Mouse (Mus musculus): Measurements from ENCODE around the gene Ecm2.

Ecm2 gene

GRCm38 (mm10) chr13:49504510-49504909 is at the start of gene Ecm2:
Gene Ecm2, plus strand, starts transcription at chr13:49504810.
- no peak for DNase-seq (ENCODE audit: low spot score)

DNA sequence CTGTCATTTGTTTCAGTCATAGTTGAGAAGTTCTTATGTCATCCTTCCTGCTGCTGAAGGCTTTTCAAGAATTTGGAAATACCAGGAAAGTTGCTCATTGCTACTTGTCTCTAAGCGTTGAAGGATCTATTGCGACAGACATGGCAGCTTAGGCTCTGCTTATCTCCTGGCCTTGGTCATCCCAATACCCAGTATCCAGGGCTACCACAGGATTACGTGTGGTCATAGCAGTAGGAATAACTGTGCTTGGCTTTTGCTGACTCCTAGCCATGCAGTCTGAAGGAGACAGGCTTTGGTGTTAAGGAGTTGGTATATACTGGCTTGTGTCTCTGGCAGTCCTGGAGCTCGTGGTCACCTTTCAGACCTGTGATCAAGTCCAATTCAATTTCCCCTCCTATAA is 44.3 kb upstream of the Ecm2 start:
- DNase-seq (ENCODE audit: low spot score): no peak

GRCm38 (mm10) chr13:49460692-49461414 is 43.8 kb upstream of the Ecm2 start:
- DNase-seq (ENCODE audit: low spot score): no peak

GRCm38 (mm10) chr13:49461458-49462132 is 43.0 kb upstream of the Ecm2 start:
- DNase-seq (ENCODE audit: low spot score): no peak

DNA sequence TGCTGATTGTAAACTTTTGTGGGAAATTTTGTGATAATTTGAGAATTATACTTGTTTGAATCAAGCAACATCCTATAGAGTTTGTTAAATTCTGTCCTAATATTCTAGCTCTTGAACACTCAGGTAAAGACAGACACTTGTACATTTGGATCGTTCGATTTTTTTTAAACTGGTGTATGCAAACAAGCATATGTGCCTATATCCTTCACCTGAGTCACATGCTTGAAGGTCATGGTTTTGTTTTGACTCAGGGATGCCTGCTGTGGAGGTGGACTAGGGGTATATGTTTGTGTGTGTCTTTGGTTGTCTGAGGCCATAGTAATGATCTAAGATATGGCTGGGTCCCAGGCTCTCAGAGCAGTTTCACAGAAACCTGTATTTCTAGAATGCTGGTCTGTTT is 41.7 kb upstream of the Ecm2 start:
- no peak for DNase-seq (ENCODE audit: low spot score)

- no peak for DNase-seq (ENCODE audit: low spot score)
Observed at GRCm38 (mm10) chr13:49465875-49466274, 38.7 kb upstream of the Ecm2 start.

GRCm38 (mm10) chr13:49466393-49467075 is 38.1 kb upstream of the Ecm2 start:
- no peak for DNase-seq (ENCODE audit: low spot score)

GRCm38 (mm10) chr13:49467585-49467984 is 37.0 kb upstream of the Ecm2 start:
- peak; percentile 17 for DNase-seq (ENCODE audit: low spot score)

- DNase-seq (ENCODE audit: low spot score): no peak
Observed at GRCm38 (mm10) chr13:49469002-49469401, 35.6 kb upstream of the Ecm2 start.

DNA sequence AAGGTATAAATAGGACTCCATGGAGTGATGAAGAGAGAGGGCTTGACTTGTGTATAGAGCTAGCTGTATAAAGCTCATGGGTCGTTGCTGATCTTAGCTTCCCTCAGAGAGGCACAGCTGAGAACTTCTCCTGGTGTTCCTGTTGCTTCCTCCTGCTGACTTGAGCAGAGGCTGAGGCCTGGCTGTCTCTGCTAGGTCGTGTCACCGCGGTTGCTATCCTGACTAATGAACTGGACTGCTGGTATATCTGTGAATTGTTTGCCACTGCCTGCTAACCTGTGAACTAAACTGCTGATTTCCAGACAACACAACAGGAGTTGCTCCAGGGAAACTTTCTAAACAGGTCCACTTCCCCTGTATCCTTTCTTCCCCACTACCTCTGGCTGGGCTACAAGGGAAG is 34.3 kb upstream of the Ecm2 start:
- no peak for DNase-seq (ENCODE audit: low spot score)

DNA sequence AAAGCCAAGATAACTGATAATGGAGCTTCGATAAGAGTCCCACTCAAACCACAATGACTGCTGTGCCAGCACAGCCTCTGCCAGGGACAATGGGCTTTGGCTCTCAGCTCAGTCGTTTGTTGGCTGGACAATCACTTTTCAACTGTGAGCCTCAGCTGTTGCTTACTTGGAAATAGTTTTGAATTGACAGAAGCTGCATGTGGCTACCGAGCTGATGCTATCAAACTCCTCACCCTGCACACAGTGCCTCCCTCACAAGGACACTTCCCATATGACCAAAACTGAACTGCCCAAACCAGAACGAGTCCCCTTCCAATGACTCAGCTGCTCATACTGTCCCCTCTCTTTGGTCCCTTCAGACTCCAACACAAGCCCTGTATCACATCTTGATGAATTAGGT is 33.8 kb upstream of the Ecm2 start:
- no peak for DNase-seq (ENCODE audit: low spot score)

GRCm38 (mm10) chr13:49471981-49472675 is 32.5 kb upstream of the Ecm2 start:
- no peak for DNase-seq (ENCODE audit: low spot score)

DNA sequence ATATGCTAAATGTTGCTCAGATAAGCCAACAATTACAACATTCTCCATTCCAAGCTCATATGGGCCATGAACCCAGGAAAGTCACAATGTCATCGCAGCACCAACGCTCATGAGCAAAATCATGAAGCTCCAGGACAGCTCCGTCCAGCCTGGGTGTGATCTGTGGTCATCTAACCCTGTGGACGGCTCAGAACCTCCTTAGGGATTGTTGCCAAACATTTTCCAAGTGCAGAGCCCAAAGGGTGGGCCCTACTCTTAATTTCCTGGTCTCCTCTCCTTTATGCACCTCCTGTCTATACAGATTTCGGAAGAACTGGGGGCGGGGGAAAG is 32.0 kb upstream of the Ecm2 start:
- no peak for DNase-seq (ENCODE audit: low spot score)

DNA sequence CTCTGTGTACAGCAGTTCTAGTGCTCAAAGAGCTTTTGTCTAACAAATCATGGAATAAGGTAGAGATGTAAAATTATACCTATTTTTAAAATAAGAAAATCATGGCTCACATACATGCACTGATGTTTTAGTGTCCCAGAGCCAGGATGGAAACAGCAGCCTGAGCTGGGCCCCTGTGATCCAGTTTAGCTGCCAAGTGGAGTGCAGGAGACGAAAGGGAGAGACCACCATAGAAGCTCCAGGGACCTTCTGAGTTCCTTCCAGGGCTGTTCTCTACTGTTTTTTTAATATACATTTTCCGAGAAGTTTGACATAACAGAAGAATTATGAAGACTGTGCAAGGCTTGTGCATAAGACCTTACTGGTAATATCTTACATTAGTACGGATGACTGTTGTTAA is 26.7 kb upstream of the Ecm2 start:
- DNase-seq (ENCODE audit: low spot score): no peak

DNA sequence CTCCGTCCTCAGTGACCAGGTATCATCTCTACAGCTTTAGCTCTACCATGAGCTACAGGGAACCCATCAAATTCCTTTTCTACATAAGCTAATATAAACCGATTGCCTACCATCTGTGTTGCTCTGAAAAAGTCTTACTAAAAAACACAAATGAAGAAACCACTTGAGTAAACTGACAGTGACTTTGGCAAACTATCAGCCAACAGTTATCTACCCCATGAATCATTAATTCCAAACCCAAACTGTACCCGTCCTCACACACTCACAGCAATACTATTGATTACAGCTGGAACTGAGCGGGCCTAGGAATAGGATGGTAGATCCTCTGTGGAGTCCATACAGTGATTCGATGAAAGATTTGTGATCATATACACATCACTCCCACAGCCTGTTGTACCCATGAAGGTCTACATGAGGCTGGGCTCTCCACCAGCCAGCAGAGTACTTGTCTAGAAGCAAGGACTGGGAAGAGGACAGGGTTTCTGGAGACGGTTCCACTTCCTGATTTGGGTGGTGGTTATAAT is 25.7 kb upstream of the Ecm2 start:
- no peak for DNase-seq (ENCODE audit: low spot score)

GRCm38 (mm10) chr13:49479399-49479798 is 25.2 kb upstream of the Ecm2 start:
- no peak for DNase-seq (ENCODE audit: low spot score)

DNA sequence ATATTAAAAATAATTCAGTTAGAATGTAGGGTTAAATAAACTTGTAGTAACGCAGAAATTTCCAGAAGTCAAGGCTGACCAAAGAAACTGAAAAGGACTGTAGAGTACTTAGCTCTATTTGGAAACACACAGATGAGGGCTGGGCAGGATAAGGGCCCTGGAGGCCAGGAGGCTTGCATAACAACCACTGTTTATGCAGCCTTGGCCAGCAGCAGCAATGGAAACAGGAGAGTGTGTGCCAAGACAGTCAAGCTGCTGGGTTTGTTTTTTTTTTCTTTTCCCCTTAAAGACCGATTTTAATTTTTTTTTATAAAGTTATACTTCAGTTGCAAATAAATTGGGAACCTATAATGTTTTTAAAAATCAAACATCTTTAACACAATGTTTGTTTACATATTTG is 24.6 kb upstream of the Ecm2 start:
- peak; percentile 30 for DNase-seq (ENCODE audit: low spot score)

- no peak for DNase-seq (ENCODE audit: low spot score)
Observed at GRCm38 (mm10) chr13:49480551-49480950, 24.1 kb upstream of the Ecm2 start.

DNA sequence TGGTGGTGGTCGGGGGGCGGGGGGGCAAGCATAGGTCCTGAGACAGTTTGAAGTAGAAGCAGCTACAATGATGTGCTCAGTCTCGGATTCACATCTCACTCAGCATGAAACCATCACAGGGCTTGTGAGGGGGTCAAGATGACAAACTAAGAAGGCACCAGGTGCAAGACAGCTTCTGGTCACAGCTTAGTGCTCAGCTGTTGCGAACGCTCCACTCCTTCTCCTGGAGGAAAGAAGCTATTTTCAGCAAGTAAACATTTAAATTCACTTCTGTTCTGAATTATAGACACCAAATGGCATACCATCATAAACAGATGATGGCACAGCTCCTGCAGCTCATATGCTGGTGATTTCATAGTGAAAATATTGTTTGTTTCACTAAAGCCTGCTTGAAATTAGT is 19.2 kb upstream of the Ecm2 start:
- DNase-seq (ENCODE audit: low spot score): no peak

- DNase-seq (ENCODE audit: low spot score): no peak
Observed at GRCm38 (mm10) chr13:49492376-49493368, 11.9 kb upstream of the Ecm2 start, which contains the start of gene Tes3-ps. Gene Tes3-ps, plus strand, starts transcription at chr13:49493318.

DNA sequence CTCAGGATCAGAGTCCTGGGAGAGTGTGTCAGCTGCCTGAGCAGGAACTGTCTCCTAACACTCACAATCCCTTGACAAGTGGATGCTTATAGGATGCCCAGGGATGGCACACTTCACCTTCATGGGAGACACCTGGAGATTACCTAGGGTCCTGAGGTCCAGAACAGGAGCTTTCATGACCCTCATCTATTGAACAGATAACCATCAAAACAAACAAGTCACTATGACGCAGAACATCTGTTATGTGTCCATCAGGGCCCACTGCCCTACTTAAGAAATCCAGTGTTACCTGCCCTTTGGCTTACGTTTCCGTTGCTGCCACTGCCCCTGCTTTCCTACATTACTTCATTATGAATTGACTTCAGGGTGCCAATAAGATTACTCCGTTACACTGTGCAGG is 1.2 kb downstream of the Ecm2 start:
- DNase-seq (ENCODE audit: low spot score): no peak

Data from embryo, embryonic 10 days (tissue).